Mouse (Mus musculus) large intestine, adult 2 months (tissue): ENCODE results near the gene Cc2d1b. TPM values are rescaled to one million over a fixed set of nuclear protein-coding genes. Genes with fewer than 3 reads are reported as not detected.

Source experiments
- DNase-seq: peaks from one replicate; pipeline ENCODE4 v3.0.0-alpha.2; 2012; ENCODE audit warnings: low read depth, low spot score
- WGBS: fragments of 180-500 bp; shearing (Covaris S2); methylation state at CpG from one replicate; pipeline ENCODE4 v1.1.7; 2018; 5-methylcytosine and 5-hydroxymethylcytosine counted together
- polyA plus RNA-seq: library from polyadenylated mRNA; depleted of rRNA; stranded (reverse); fragments of >200 nt; gene quantifications from 2 replicates; pipeline ENCODE4 v1.2.3, GENCODE M21; 2012; rRNA removed

Cc2d1b gene
- polyA plus RNA-seq: 20.8 and 25.4 TPM in 2 replicates

DNA sequence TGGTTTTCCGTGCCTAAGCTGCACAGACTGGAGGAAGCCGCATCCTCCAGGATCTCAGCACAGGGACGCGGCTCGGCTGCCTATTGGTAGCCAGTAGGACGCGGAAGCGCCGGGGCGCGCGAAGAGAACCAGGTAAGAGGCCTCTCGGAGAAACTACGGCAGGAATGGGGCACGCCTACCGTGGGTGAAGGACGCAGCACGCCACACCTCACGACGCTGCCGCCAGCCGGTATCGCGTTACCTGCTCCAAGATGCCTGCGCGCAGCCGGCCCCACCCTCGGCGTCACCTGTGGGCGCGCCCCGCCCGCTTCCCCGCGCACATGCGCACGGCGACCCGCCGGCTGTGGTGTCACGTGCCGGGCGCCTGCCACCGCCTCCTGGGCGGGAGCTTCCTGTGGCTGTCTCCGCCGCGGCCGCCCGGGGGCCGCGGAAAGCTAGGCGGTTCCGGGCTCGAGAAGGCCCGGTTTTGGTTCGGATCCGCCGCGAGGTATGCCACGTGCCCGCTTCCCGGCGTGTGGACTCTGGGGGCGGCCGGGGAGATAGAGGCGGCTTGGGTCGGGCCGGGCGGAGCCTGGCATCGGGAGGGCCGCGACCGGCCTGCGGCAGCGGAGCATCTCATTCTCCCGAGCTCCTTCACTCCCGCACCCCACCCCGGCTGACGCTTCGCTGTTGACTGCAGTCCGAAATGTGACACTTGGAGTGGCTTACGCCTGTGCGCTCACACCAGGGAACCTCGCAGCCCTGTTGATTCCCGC lies at the start of gene Cc2d1b:
TSS of gene Cc2d1b (plus strand) at position 354 of the 755 bp plus-strand sequence.
- WGBS: under 1% methylated on average over 86 of the region's 86 CpGs

GRCm38 (mm10) chr4:108572644-108573043 lies 47.1 kb upstream of the Cc2d1b start:
- WGBS: 75% methylated on average over 3 of the region's 3 CpGs
- DNase-seq: no peak

More for the DNA sequence above, at the start of gene Cc2d1b:
- DNase-seq: peak; percentile 78

DNA sequence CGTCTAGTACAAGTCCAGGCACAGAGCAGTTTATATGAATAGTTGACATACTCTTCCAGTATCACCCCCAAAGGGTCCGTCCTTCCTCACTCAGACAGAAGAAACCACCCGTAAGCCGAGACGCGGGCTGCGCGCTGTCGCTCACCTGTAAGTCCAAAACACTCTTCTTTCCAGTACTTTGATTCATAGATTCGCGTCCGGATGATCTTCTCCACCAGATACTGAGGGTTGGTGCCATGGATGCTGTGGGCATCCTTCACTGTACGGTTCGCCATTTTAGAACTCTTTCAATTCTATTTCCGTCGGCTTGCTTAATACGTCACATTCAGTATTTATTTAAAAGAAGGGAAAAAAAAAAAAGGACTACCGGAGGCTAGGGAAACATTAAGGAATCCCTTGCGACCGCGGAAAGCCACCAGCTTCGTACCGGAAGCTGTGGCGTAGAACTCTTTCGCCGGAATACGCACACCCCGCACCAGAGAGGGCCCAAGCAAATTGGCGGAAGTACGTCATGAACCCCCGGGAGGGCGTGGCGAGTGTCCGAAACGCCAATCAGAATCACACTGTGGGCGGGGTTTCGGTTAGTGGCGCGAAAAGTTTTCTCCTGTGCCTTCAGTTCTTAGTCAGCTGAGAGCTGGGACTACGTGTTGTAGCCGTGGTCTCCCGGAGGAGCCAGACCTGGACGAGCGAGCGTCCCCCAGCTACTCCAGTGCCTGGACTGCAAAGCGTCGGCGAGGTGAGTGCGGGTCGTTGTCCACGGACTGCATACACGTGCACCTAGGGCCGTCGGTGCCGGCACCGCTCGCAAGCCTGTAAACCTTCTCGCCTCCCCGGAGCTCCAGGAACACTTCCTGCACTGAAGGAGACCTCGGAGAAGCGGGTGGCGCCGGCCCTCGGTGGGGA lies 40.6 kb upstream of the Cc2d1b start, which contains the start of the genes Prpf38a and Orc1:
TSS of gene Prpf38a (minus strand) at position 497 of the 903 bp plus-strand sequence.
TSS of gene Orc1 (plus strand) at position 584 of the 903 bp plus-strand sequence.
- under 1% methylated on average over 64 of the region's 64 CpGs for WGBS
- peak; percentile 93 for DNase-seq

GRCm38 (mm10) chr4:108579743-108580411 lies 39.9 kb upstream of the Cc2d1b start:
- no peak for DNase-seq
- under 1% methylated on average over 16 of the region's 16 CpGs for WGBS

GRCm38 (mm10) chr4:108593376-108593775 lies 26.4 kb upstream of the Cc2d1b start:
- 73% methylated on average over 2 of the region's 2 CpGs for WGBS
- DNase-seq: no peak

GRCm38 (mm10) chr4:108595785-108596184 lies 24.0 kb upstream of the Cc2d1b start:
- no peak for DNase-seq
- 37% methylated on average over 1 of the region's 1 CpGs for WGBS

- DNase-seq: no peak
- WGBS: 54% methylated on average over 4 of the region's 4 CpGs
Observed at GRCm38 (mm10) chr4:108598306-108598705, 21.4 kb upstream of the Cc2d1b start.

DNA sequence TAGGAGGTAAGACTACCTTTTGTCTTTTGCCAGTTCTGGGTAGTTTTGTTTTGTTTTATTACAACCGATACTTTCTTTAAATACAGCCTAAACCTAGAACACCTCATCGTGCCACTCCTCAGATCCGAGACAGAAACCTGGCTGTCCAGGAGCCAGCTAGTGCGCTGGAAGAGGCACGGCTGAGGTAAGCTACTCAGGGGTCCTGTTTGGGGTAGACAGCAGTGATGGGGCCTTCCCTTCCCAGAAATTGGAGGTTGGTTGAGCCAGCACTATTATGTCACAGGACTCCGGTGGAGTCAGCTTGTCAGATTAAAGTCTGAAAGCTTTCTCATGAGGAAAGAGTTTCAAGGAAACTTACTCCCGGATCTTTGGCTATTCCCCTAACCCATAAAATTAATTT lies 17.9 kb upstream of the Cc2d1b start:
- DNase-seq: no peak
- WGBS: 35% methylated on average over 7 of the region's 7 CpGs

DNA sequence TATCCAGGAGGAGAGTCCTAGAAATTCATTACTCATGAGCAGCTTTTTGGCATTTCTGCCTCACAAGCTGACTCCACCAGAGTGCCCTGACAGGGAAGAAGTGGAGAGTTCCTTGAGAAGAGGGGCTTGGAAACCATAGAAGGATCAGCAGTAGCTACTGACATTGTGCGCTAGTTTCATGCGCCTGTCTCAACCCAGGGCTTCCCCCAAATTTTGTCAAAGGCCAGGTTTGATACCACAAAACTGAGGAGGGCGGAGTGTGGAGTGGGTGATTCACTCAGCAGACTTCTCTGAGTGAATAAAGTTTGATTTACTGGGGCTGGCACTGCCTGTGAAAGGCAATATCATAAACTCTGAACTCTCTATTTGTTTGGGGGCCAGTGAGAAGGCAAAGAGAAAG lies 11.1 kb upstream of the Cc2d1b start:
- DNase-seq: no peak
- 93% methylated on average over 3 of the region's 3 CpGs for WGBS

DNA sequence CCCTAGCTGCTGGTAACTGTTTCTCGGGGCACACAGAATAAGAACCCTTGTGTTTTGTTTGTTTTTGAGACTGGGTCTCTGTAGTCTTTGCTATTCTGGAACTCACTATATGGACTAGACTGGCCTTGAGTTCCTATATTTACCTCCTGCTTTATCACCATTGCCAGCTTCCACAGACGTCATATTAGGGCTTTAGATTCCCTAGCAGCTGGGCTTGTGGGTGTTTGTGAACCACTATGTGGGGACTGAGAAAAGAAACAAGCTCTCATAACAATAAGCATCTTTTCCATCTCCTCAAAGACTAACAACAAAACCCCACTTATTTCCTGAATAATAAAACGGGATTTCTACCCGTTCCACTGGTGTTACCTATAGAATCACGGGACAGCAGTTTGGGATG lies 8.8 kb upstream of the Cc2d1b start:
- DNase-seq: no peak
- 91% methylated on average over 5 of the region's 5 CpGs for WGBS

DNA sequence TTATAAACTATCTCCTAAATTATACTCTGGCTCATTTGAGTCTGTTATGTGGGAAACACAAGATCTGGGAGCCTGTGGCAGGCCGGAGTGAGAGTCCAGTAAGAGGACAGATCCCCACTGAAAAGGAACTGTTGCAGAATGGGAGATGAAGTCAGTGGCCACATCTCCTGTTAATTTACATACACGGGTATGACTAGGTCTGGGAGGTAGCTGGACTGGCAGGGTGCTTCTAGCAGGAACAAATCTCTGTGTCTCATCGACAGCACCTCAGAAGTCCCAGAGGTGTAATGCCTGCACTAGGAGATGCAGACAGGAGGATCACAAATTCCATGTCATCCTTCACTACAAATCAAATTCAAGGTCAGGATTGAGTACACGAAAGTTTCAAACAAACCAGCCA lies 1.2 kb upstream of the Cc2d1b start:
- DNase-seq: no peak
- WGBS: 45% methylated on average over 4 of the region's 4 CpGs

DNA sequence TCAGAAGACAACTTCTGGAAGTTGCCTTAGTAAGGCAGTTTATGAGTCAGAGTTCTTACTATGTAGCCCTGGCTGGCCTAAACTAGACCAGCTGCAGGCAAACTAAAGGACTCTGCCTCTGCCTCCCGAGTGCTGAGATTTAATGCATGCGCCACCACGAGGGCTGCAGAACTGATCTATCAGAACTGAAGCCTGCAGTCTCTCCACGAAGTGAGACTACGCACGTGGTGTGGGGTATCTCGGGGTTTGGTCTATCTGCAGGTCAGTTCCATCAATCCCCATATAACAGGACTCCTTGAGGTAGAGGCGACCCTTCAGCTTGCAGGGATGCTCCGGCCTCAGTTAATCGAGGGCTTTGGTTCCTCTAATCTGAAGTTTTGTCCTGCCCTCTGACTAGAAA lies 575 bp upstream of the Cc2d1b start:
- no peak for DNase-seq

GRCm38 (mm10) chr4:108620536-108620935 lies 796 bp downstream of the Cc2d1b start:
- WGBS: 13% methylated on average over 8 of the region's 8 CpGs

More for the DNA sequence above, 575 bp upstream of the Cc2d1b start:
- WGBS: 2% methylated on average over 10 of the region's 10 CpGs

DNA sequence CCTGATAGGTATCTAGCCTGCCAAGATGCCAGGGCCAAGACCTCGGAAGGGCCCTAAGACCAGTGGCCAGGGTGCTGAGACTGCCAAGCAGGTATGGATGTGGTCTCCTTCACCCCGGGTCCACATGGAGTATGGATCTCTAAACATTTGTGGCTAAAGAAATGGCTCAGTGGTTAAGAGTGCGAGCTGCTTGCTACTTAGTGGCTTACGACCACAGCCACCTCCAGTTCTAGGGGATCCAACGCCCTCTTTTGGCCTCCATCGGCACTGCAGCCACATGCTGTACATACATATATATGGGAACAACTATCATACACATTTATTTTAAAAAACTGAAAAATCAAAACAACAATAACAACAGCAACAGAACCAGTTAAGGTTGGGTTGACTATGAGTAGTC lies 1.8 kb downstream of the Cc2d1b start:
- no peak for DNase-seq
- 95% methylated on average over 6 of the region's 6 CpGs for WGBS

More at GRCm38 (mm10) chr4:108620536-108620935, 796 bp downstream of the Cc2d1b start:
- DNase-seq: no peak

- DNase-seq: no peak
- 84% methylated on average over 5 of the region's 5 CpGs for WGBS
Observed at GRCm38 (mm10) chr4:108627066-108627465, 7.3 kb downstream of the Cc2d1b start.

DNA sequence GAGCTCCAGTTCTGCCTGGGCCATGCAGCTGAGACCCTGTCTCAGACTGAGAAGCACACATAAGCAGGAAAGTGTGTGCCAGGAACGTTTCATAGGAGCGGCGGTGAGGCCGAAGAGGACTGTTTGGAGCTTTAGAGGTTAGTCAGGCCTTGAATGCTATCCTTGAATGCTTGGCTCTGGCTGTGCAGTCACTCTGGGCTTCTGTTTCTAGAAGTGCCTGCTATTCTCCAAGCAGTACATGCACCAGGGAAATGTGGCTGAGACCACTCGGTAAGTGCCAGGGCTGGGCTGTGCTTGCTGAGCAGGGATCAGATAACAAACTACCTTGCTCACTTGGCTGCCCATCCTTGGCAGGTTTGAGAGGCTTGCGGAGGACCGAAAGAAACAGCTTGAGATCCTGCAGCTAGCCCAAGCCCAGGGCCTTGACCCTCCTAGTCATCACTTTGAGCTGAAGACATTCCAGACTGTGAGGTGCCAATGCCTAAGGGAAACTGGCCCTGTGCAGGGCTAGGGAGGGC lies 9.7 kb downstream of the Cc2d1b start:
- WGBS: 93% methylated on average over 7 of the region's 7 CpGs
- DNase-seq: no peak

- 91% methylated on average over 9 of the region's 9 CpGs for WGBS
- DNase-seq: no peak
Observed at GRCm38 (mm10) chr4:108630096-108630495, 10.4 kb downstream of the Cc2d1b start.

GRCm38 (mm10) chr4:108631616-108632015 lies 11.9 kb downstream of the Cc2d1b start:
- DNase-seq: no peak
- 94% methylated on average over 4 of the region's 4 CpGs for WGBS

DNA sequence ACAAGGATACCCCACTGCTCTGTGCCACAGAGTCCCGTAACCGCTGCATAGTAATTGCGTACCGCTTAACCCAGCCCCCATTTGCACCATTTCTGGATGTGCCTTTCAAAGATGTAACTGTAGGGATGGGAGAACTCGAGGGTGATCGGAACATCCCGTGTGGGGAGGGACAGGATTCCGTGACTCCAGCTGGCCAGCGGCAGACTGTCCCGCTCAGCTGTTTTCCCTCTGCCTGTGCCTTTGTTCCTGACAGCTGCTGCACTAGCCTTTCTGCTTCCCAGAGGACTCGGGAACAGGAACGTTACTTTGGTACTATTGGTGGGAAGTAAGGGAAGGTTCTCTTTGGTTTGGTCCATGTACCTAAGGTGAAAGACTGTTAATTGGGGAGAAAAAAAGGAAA lies 14.0 kb downstream of the Cc2d1b start:
- DNase-seq: no peak
- WGBS: 84% methylated on average over 12 of the region's 12 CpGs

DNA sequence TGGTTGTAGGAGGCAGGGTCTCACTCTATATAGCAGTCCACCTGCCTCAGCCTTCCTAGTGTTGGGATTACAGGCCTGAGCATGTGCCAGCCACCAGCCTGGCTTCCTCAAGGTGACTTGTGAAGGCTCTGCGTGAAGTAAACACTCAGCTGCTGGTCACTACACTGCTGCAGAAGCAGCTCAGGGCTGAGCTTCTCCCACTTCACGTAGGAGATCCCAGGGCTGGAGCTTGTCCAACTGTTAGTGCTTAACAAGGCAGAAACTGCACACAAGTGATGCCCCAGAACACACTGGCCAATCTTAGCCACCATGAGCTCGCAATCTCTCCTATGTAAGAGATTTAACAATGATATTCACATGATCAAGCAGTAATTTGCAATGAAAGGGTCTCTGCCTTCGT lies 15.0 kb downstream of the Cc2d1b start:
- 84% methylated on average over 4 of the region's 4 CpGs for WGBS
- DNase-seq: no peak
